Mouse (Mus musculus) pancreas, adult 10 weeks (tissue): ENCODE measurements around the gene Mlycd. TPM values are rescaled to one million over a fixed set of nuclear protein-coding genes. Genes with fewer than 3 reads are reported as not detected.

ENCODE experiments used
- polyA plus RNA-seq: library from polyadenylated mRNA; stranded (reverse); fragments of 350-450 nt; fragmentation: Illumina TruSeq; extraction: RNeasy Lipid Tissue Mini Kit (QIAGEN cat#74804); gene quantifications from one replicate; pipeline ENCODE4 v1.2.3, GENCODE M21; 2015; ENCODE audit warnings: low read depth, low replicate concordance; ENCODE audit not compliant: insufficient read depth

The Mlycd gene
- polyA plus RNA-seq: 6.9 TPM

GRCm38 (mm10) chr8:119394524-119395026 lies at the start of gene Mlycd:
Gene Mlycd (plus strand): TSS chr8:119394878.

GRCm38 (mm10) chr8:119433582-119434174 lies 39.0 kb downstream of the Mlycd start, which contains the start of gene Osgin1:
Gene Osgin1 (plus strand): TSS chr8:119434124.

DNA sequence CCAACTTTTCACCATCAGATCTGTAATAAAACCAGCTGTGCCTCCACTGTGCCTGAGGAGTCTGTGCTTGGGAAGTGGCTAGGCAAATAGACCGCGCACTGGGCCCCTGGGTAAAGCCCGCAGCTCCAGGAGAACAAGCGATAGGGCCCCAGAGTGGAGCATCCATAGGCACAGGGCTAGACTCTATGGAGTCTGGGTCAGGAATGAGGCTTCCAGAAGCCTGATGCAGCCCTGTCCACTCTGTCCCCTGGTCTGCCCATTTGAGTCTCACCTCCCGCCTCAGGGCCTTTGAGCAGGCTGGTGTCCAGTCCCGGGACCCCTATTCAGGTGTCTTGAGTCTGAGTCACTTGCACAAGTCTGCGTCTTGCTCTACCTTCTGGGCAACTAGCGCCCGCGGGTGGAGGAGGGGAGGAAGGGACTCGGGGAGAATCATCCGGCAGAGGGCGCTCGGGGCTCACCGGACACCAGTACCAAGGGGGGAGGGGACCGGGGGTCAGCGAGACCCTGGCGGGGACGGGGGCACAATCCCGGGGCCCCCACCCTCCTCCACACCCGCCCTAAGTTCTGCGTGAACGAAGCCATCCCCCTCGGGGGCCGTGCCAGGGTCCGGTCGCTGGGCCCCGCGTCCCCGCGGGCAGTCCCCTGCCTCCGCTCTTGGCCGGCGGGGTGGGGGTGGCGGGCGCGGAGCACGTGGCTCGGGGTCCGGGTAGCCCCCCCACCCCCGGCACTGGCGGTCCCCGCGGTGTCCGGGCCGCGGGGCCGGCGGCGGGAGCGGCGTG lies 51.7 kb downstream of the Mlycd start, which contains the start of gene Necab2:
Necab2 (plus strand) TSS at position 509 of the 779 bp plus-strand sequence.

Other genes with a start within 250 kb of the Mlycd start
- 35.2 TPM for gene Hsbp1, start 50.4 kb upstream of the Mlycd start, polyA plus RNA-seq
- gene Osgin1, start 39.2 kb downstream of the Mlycd start, polyA plus RNA-seq: 15.2 TPM
- 0.83 TPM for gene Necab2, start 51.8 kb downstream of the Mlycd start, polyA plus RNA-seq
- not detected for gene Slc38a8, start 106.8 kb downstream of the Mlycd start, polyA plus RNA-seq
- 16.4 TPM for gene Mbtps1, start 163.9 kb downstream of the Mlycd start, polyA plus RNA-seq
- gene Hsdl1, start 180.3 kb downstream of the Mlycd start, polyA plus RNA-seq: 4.2 TPM
- gene Dnaaf1, start 180.4 kb downstream of the Mlycd start, polyA plus RNA-seq: not detected
- 4.0 TPM for gene Taf1c, start 210.3 kb downstream of the Mlycd start, polyA plus RNA-seq
- not detected for gene Adad2, start 217.9 kb downstream of the Mlycd start, polyA plus RNA-seq
- not detected for gene Kcng4, start 240.8 kb downstream of the Mlycd start, polyA plus RNA-seq